Mouse (Mus musculus): ENCODE results near the gene Tpi1.

Tpi1 gene

DNA sequence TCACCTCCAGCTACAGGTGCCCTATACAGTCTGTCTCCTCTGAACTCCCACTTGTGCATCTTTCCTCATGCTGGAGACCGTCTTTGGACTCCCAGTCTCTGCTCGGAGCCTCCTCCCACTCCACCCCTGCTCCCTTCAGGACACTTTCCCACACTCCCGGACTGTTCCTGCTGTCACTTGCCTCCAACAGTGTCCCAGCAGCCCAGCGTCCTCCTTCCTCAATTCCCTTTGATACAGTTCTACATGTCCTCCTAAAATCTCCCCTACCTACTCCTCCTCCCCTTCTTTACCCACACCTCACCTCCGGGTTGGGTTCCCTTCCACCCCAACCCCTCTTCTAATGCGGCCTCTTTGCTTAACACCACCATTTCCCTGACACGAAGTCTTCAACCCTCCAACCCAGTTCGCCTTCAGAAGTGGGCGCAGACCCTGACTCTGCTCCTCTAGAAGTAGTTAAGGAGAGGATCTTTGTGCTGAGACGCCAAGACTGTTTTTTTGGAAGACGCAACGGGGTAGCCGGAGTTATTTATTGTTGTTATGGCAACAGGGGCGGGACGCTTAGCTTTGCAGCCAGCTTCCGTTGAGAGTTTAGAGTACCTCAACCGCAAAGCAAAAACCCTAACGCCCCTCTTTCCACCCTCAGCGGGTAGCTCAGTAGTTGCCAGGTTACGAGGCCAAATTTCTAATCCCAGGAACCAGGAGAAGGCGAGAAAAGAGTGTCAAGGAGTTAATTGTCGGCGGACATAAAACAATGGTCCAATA is 34.7 kb downstream of the Tpi1 start, which contains the start of gene Lrrc23:
Lrrc23 (minus strand) TSS at position 506 of the 762 bp plus-strand sequence.
- peak; percentile 61 to 70 for DNase-seq (ENCODE audit: low spot score in 2 of 2)

DNA sequence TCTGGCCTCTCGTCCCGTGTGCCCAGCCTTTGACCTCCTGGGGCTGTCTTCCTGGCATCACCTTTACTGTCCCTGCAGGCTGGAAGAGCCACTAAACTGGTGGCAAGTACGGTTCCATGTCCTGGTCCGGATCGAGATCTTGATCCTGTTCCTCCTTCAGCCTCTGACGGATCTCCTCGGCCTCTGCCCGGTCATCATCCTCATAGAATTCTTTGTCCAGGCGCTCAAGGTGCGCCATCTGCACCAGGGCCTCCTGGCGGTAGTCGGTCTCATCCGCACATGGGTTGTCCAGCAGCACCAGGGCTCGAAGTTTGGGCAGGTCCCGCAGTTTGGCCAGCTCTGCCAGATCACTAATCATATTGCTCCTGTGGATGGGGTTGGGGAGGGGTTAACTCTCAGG is 43.6 kb downstream of the Tpi1 start:
- DNase-seq (ENCODE audit: low spot score in 2 of 2): no peak

DNA sequence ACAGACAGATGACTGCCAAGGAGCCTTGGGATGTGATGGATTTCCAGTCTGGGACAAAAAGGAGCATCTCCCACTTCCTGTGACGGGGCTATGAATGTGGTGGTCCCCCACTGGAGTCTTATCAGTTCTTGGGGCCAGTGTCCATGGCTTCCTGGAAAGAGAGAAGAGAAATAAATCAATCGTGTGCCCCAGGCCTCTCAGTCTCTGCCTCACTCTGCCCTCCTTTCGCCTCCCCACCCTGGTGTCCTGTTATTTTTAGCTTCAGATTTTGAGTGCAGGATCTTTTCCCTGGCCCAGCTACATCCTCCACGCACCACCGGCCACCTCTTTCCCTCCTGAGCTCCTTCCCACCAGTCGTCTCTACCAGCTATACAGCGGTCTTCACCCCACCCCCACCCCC is 44.1 kb downstream of the Tpi1 start:
- no peak for DNase-seq (ENCODE audit: low spot score in 2 of 2)

DNA sequence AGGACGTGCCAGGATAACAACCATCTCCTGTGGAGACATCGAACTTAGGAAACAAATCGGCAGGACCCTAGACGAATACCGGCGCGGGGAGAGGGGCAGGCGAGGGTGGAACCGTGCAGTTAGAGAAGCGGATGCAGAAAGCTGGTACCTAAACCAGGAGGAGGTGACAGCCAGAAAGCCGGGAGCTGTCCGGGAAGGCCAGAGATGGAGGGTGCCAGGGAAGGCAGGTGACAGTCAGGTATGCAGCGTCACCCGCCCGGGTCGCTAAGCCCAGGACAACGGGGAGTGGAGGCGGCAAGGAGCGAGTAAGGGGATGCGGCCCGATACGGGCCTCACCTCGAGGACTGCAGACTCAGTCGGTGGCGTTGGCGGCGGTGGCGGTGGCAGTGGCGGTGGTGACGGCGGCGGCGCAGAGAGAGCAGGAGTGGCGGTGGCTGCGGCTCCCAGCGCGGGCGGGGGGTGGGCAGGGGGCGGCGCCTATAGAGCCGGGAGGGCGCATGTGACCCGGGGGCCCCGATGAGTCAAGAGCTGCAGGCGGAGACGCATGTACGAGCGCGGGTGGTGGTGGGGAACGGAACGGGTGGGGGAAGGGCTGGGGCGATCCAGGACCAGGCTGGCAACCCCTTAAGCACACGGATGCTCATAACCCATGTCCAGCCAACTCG is 44.9 kb downstream of the Tpi1 start, which contains the start of gene Eno2:
Eno2 (minus strand) TSS at position 573 of the 665 bp plus-strand sequence.
- DNase-seq (ENCODE audit: low spot score in 2 of 2): no peak

DNA sequence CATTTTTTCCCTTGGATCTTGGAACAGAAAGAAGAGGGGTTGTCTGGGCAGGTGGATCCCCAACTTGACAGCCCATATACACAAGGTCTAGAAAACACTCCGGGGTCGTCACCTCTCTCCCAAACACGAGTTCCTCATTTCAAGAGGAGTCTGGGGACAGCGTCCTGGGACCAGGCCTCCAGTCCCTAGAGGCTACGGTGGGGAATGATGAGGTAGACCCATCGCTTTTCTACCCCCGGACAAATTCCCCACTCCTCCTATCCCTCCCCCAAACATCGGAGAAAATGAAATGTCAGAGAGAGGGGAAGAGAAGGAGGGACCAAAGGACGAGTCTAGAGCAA is 45.4 kb downstream of the Tpi1 start:
- DNase-seq (ENCODE audit: low spot score in 2 of 2): no peak

DNA sequence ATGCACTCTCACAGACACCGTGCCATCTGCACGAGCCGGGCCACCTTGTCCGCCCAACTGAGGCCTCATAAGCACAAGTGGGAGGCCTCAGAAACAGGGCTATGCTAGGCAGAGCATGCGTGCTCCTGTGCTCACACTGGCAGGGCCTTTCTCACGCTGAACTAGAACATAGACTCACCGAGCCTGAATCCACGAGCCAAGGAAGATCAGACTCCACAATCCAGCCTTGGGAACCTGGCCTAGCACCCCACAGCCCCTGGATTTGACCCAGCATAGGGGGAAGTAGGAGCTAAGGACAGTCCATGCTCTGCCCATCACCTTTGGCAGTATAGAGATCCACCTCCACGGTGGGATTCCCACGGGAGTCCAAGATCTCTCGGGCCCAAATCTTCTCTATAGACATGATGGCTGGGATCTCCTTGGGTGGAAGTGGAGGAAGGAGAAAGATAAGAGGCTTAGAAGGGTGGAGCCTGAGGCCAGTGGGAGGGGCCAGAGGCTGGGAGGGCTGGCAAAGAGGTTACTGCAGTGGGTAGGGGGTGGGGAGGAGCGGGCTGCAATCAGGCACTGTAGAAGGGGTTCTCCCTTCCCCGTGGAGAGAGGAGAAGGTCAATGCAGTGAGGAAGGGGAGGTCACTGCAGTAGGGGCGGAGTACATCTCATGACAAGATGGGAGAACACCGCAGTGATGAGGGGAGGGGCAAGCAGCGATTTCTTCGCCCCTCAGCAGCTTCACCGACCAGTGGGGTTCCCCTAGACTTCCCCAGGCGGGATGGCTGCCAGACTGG is 46.0 kb downstream of the Tpi1 start:
- DNase-seq (ENCODE audit: low spot score in 2 of 2): no peak

DNA sequence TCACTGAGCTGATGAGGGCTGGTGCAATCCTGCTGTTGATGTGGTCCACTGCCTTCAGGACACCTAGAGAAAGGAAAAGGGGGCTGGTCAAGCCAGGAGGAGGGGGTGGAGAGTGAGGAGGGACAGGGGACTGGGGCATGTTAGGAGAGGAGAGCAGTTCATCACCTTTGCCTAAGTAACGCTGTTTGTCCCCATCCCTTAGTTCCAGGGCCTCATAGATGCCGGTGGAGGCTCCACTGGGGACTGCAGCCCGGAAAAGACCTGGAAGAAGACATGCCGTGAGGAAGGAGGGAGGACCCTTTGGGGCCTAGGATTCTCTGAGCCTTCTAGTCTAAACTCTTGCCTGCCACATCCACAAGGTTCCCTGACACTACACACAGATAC is 46.6 kb downstream of the Tpi1 start:
- DNase-seq (ENCODE audit: low spot score in 2 of 2): no peak

DNA sequence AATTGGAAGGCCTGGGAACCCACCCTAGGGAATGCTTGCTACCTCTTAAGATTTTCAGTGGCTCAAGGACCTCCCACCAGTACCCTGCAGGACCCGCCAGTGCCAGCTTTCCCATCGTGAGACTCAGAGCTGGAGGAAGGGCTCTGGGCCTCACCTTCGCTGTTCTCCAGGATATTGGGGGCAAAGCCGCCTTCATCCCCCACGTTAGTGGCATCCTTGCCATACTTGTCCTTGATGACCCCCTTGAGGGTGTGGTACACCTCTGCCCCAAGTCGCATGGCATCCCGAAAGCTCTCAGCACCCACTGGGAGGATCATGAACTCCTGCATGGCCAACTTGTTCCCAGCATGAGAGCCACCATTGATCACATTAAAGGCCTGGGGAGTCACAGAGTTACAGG is 48.1 kb downstream of the Tpi1 start:
- no peak for DNase-seq (ENCODE audit: low spot score in 2 of 2)

Data from spleen, postnatal 36 days (tissue).